Mouse (Mus musculus) lung, embryonic 16.5 days (tissue): ENCODE results near the gene Ncor2. TPM values are rescaled to one million over a fixed set of nuclear protein-coding genes. Genes with fewer than 3 reads are reported as not detected.

Source experiments
- ATAC-seq: fragments of 200-750 bp; cut with Nextera tagmentation; 2 replicates; pipeline ENCODE4 v1.8.0; 2017; ENCODE audit warnings: low read depth, mild to moderate bottlenecking, moderate library complexity
- H3K27ac ChIP-seq: fragments of 300-500 bp; sonication (generic); 2 replicates; pipeline ENCODE4 v1.5.1; 2014; ENCODE audit warnings: mild to moderate bottlenecking, control low read depth, low read length
- H3K27me3 ChIP-seq: fragments of 300-500 bp; sonication (generic); 2 replicates; pipeline ENCODE4 v1.6.1; 2014; ENCODE audit warnings: low read depth, low read length, mixed read lengths; ENCODE audit not compliant: control insufficient read depth, insufficient read depth
- H3K36me3 ChIP-seq: fragments of 300-500 bp; sonication (generic); 2 replicates; pipeline ENCODE4 v1.6.1; 2014; ENCODE audit warnings: low read length; ENCODE audit not compliant: control insufficient read depth, insufficient read depth
- H3K4me1 ChIP-seq: fragments of 300-500 bp; sonication (generic); replicated peaks from 2 replicates; pipeline ENCODE4 v1.6.1; 2014; ENCODE audit warnings: low read length, mixed read lengths; ENCODE audit not compliant: control insufficient read depth, insufficient read depth
- H3K4me2 ChIP-seq: fragments of 300-500 bp; sonication (generic); 2 replicates; pipeline ENCODE4 v1.6.1; 2014; ENCODE audit warnings: low read depth, low read length, control low read depth
- H3K4me3 ChIP-seq: fragments of 300-500 bp; sonication (generic); 2 replicates; pipeline ENCODE4 v1.5.1; 2014; ENCODE audit warnings: mild to moderate bottlenecking, low read length, control low read depth
- H3K9ac ChIP-seq: fragments of 300-500 bp; sonication (generic); 2 replicates; pipeline ENCODE4 v1.6.1; 2014; ENCODE audit warnings: low read length, control low read depth
- H3K9me3 ChIP-seq: fragments of 300-500 bp; sonication (generic); 2 replicates; pipeline ENCODE4 v1.6.1; 2016; ENCODE audit warnings: low read length; ENCODE audit not compliant: control insufficient read depth
- WGBS: fragments of 180-500 bp; shearing (Covaris S2); extraction: QIAGEN DNeasy Blood & Tissue Kit; methylation state at CpG from one replicate; pipeline ENCODE4 v1.1.7; 2014; 5-methylcytosine and 5-hydroxymethylcytosine counted together
- polyA plus RNA-seq: library from polyadenylated mRNA; unstranded; fragments of >200 nt; fragmentation: Nextera tagmentation; extraction: Ambion mirVana; gene quantifications from 2 replicates; pipeline ENCODE4 v1.2.1, GENCODE M21; 2015

Ncor2 gene
- polyA plus RNA-seq, 1 experiment from 2014 or later, result 20.3 TPM

DNA sequence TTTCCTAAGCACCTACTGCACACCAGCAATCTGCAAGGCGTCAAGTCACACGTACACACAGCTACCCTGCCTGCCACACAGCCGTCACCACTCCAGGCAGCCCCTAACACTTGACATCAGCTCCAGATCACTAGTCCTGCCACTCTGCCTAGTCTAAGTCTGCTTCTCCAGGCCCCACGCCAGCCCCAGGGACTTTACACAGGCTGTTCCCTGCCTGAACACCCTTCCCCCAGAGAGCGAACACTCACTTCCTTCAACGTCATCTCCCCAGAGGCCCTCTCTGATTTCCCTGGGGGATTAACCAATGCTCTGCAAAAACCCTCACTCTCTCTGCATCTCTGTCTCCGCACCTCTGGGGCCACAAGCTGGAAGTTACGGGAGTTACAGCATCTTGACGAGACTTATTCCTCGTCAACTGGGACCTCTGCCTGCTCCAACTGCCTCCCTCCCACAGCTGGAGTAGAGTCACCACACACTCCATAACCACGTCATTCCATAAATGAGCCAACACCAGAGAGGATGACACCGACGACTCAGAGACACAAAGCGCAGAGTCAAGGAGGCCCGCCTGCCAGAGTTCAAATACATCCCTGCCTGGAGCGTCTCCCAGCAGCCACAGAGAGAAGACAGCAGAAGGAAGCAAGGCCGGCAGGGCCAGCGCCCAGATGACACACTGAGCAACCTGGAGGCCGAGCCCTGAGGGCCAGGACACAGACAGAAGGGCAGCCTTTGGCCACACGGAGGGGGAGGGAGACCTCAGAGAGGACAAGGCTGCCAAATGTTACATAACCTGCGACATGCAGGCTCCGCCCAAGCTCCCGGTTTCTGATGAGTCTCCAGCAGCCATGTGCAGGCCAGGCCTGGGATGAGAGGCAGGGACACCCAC lies 126.2 kb downstream of the Ncor2 start:
- Histone ChIP-seq H3K4me1 (peaks cover 51% of the 10 kb centered on the region), H3K27me3 (no peaks in the 10 kb centered on the region), H3K27ac (peak overlapping the region; percentile 77), H3K9ac (no peak overlapping the region; the same call in 1 of the 2 replicates), H3K4me2 (no peak overlapping the region), H3K36me3 (peaks cover 26% of the 10 kb centered on the region), H3K4me3 (no peak overlapping the region), H3K9me3 (no peaks in the 10 kb centered on the region)
- WGBS, result 51% methylated on average over 23 of the region's 23 CpGs
- peak; percentile 44 for ATAC-seq

DNA sequence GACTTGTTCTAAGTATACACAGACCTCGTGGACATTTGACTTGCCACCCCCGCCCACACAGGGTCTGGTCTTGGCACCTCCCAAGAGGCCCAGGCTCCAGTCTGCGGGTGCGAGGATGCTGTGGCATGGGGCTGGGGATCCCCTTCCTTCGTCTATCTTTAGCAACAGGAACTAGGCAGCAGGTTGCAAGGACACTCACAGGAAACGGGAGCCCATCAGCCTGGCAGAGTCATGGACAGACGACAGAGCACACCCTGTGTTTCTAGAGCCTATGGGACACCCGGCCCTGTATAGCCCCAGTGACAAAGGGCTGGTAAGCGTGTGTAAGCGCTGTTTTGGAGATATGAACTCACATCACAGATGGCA lies 126.8 kb downstream of the Ncor2 start:
- no peak for ATAC-seq
- Histone ChIP-seq H3K9ac (no peak overlapping the region), H3K9me3 (no peaks in the 10 kb centered on the region), H3K4me3 (no peak overlapping the region), H3K4me2 (no peak overlapping the region), H3K27ac (peak overlapping the region; percentile 77), H3K27me3 (no peaks in the 10 kb centered on the region), H3K36me3 (peaks cover 29% of the 10 kb centered on the region), H3K4me1 (peaks cover 45% of the 10 kb centered on the region)
- 49% methylated on average over 10 of the region's 10 CpGs for WGBS

DNA sequence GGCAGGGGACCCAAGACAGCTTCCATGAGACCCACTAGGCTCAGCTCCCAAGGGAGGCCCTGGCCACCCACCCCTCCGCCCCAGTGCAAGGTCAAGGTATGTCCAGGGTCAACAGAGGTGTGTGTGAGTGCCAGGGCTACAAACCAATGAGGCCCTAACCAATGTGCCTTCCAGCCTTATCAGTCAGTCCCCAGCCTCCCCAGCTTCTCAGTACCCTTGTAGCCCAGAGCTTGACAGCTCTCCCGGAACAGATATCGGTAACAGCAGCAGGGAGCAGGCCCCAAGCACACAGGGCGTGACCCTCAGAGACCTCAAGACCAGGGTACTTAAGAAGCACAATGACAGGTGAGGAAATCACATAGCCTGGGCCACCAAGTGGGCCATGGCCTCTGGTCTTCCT lies 129.5 kb downstream of the Ncor2 start:
- Histone ChIP-seq H3K27ac (no peak overlapping the region), H3K4me1 (peaks cover 26% of the 10 kb centered on the region), H3K4me2 (no peak overlapping the region), H3K9ac (no peak overlapping the region), H3K4me3 (no peak overlapping the region), H3K27me3 (no peaks in the 10 kb centered on the region), H3K36me3 (peaks cover 35% of the 10 kb centered on the region), H3K9me3 (no peaks in the 10 kb centered on the region)
- 76% methylated on average over 4 of the region's 4 CpGs for WGBS
- no peak for ATAC-seq

DNA sequence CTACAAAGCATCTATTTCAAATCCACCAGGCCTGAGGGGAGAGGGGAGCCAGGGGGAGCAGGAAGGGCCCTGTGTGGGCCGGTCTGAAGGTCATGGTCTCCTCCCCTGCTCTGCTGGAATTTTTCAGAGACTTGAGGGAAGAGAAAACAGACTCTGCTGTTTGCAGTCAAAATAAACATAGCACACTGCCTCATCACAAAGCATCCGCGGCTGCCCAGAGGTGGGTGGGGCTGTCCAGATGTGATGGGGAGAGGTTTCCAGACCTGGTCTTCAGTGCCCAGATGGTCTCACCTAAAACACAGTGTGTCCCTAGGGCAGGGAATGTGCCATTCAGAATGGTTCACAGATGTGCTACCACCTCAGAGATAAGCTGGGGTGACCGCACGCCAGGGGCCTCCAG lies 132.6 kb downstream of the Ncor2 start:
- peaks cover 43% of the 10 kb centered on the region for H3K36me3 ChIP-seq
- H3K27me3 ChIP-seq, result no peaks in the 10 kb centered on the region
- ATAC-seq, result no peak
- no peaks in the 10 kb centered on the region for H3K9me3 ChIP-seq
- H3K4me3 ChIP-seq, result no peak overlapping the region
- H3K9ac ChIP-seq, result no peak overlapping the region
- WGBS, result 61% methylated on average over 5 of the region's 5 CpGs
- H3K4me2 ChIP-seq, result no peak overlapping the region
- no peaks in the 10 kb centered on the region for H3K4me1 ChIP-seq
- no peak overlapping the region for H3K27ac ChIP-seq

DNA sequence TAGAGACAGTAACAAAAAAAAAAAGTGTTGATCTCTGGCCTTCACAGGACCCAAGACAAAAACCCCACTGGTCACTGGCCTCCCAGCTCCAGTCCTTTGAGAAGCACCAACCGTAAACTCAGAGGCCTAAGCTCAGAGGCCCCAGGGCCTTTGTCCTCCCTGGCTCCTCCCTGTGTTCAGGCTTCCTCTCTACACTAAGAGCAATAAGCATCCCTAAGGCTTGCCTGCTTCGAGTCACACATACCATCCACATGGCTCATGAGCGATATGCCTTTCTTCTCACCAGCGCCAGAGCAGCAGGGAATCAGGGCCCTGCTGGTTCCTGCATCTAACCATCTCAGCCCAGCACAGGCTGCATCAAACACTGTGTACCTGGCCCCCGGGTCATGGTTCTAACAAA lies 133.8 kb downstream of the Ncor2 start:
- 81% methylated on average over 5 of the region's 5 CpGs for WGBS
- no peaks in the 10 kb centered on the region for H3K9me3 ChIP-seq
- ATAC-seq, result no peak
- H3K36me3 ChIP-seq, result peaks cover 32% of the 10 kb centered on the region
- H3K9ac ChIP-seq, result no peak overlapping the region
- no peak overlapping the region for H3K27ac ChIP-seq
- H3K27me3 ChIP-seq, result no peaks in the 10 kb centered on the region
- H3K4me2 ChIP-seq, result no peak overlapping the region
- H3K4me3 ChIP-seq, result no peak overlapping the region
- H3K4me1 ChIP-seq, result no peaks in the 10 kb centered on the region

DNA sequence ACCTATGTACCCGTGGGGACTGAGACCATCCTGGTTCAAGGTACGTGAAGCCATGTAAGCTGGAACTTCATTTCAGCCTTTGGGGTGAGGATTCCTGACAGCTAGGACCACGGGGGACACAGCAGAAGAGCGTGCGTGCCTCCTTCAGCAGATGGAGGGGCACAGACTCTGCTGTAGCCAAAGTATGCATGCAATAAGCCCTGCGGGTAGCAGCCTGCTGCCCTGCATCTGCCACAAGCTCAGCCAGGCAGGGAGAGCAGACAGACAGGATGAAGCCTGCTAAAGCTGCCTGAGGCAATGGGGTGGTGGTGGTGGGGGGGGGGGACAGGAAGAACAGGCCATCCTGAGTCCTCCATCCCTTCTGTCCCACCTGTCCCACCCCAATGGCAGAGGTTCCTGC lies 135.6 kb downstream of the Ncor2 start:
- peaks cover 33% of the 10 kb centered on the region for H3K36me3 ChIP-seq
- 88% methylated on average over 6 of the region's 6 CpGs for WGBS
- H3K4me1 ChIP-seq, result no peaks in the 10 kb centered on the region
- H3K27me3 ChIP-seq, result no peaks in the 10 kb centered on the region
- no peak overlapping the region for H3K4me2 ChIP-seq
- H3K9ac ChIP-seq, result no peak overlapping the region
- ATAC-seq, result no peak
- no peak overlapping the region for H3K4me3 ChIP-seq
- no peak overlapping the region for H3K27ac ChIP-seq
- H3K9me3 ChIP-seq, result no peaks in the 10 kb centered on the region

DNA sequence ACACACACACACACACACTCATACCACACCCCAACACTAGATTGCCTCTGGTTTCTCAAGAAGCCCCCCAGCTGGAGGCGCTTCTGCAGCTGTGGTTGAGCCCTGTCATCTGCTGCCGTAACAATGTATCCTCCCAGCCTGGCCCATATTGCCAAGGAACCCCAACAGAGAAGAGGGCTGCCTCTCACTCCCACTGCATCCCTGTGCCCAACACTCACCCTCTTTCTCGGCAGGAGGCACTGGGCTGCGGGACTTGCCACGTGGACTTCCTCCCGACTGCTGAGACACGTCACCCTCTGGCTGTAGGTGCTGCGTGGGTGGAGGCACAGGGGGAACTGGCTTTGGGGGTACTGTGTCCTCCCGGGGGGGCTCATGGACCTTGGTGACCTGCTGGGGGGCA lies 137.4 kb downstream of the Ncor2 start:
- H3K9me3 ChIP-seq, result no peaks in the 10 kb centered on the region
- peak; percentile 19; the same call in 1 of the 2 replicates for ATAC-seq
- no peak overlapping the region for H3K4me3 ChIP-seq
- H3K9ac ChIP-seq, result no peak overlapping the region
- H3K27me3 ChIP-seq, result no peaks in the 10 kb centered on the region
- no peak overlapping the region for H3K4me2 ChIP-seq
- H3K27ac ChIP-seq, result no peak overlapping the region
- H3K4me1 ChIP-seq, result no peaks in the 10 kb centered on the region
- 77% methylated on average over 9 of the region's 9 CpGs for WGBS
- H3K36me3 ChIP-seq, result peaks cover 36% of the 10 kb centered on the region

DNA sequence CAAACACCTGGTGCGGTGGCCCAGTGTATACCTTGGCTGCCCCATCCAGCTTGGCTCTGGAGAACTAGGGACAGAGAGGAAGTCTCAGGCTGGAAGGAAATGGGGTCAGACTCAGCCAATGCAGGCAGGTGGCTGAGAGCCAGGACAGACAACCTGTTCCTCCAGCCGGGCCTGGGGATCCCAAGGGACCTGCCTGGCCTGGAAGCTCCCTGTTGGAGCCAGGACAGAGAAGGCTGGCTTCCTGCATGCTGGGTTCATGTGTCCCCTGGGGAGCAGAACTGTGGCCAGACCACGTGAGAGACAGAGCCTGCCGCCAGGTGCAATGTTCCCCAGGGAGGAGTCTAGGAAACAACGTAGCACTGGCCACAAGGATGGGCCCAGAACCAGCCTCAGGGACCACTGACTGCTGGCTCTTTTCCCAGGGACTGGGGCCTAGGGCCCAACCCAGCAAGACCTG lies 138.9 kb downstream of the Ncor2 start:
- Histone ChIP-seq H3K4me1 (no peaks in the 10 kb centered on the region), H3K9me3 (no peaks in the 10 kb centered on the region), H3K27me3 (no peaks in the 10 kb centered on the region), H3K27ac (no peak overlapping the region), H3K36me3 (peaks cover 45% of the 10 kb centered on the region), H3K4me3 (no peak overlapping the region), H3K9ac (no peak overlapping the region), H3K4me2 (no peak overlapping the region)
- no peak for ATAC-seq
- 68% methylated on average over 5 of the region's 5 CpGs for WGBS

DNA sequence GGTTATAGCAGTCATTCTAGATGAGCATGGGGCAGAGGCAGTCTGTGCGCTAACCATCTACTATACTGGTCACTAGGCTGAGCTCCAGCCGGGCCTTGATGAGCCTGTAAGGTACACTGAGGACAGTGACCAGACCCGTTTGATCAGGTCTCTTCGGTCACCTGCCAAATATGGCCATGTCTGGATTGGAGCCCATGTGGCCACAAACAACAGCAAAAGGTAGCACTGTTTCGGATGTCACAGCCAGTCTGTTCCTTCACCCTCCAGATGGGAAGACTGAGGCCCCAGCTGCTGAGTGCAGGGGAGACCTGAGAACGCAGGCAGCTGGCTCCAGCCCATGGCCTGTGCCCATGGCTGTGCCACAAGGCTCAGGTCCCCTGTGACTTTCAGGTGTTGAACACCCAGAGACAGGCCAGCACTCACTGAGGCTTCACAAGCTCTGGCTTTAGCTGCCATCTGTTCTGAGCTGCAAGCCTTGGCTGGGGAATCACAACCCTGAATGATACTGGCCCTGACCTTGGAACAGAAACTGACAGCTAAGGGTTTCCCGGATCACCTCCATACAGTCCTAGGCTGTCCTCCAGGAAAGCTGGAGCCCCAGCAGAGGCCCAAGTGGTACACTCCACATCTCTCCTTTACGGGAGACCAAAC lies 139.5 kb downstream of the Ncor2 start:
- Histone ChIP-seq H3K9me3 (no peaks in the 10 kb centered on the region), H3K27me3 (no peaks in the 10 kb centered on the region), H3K9ac (no peak overlapping the region), H3K4me2 (no peak overlapping the region), H3K36me3 (peaks cover 40% of the 10 kb centered on the region), H3K27ac (no peak overlapping the region), H3K4me1 (no peaks in the 10 kb centered on the region), H3K4me3 (no peak overlapping the region)
- 89% methylated on average over 8 of the region's 8 CpGs for WGBS
- no peak for ATAC-seq
